Mouse (Mus musculus) G1E (cell line): ENCODE results near the gene Hcar2. TPM values are rescaled to one million over a fixed set of nuclear protein-coding genes. Genes with fewer than 3 reads are reported as not detected.

Source experiments
- ATAC-seq: 2 replicates; pipeline ENCODE4 v1.8.0; 2016; ENCODE audit warnings: mild to moderate bottlenecking; ENCODE audit not compliant: insufficient number of reproducible peaks, poor library complexity, low FRiP score, severe bottlenecking; ENCODE audit errors: extremely low read depth
- DNase-seq: peaks from one replicate; pipeline ENCODE4 v3.0.0; 2012; ENCODE audit warnings: low spot score
- H3K27me3 ChIP-seq: 2 replicates; pipeline ENCODE4 v1.6.1; 2012; ENCODE audit warnings: mild to moderate bottlenecking, low read length, inconsistent platforms; ENCODE audit not compliant: insufficient read depth
- H3K36me3 ChIP-seq: replicated peaks from 2 replicates; pipeline ENCODE3; 2012; ENCODE audit warnings: mild to moderate bottlenecking, inconsistent platforms
- H3K4me1 ChIP-seq: 2 replicates; pipeline ENCODE4 v1.6.1; 2012; ENCODE audit warnings: low read depth, low read length, inconsistent platforms, mixed read lengths; ENCODE audit not compliant: insufficient read depth
- H3K4me3 ChIP-seq: 2 replicates; pipeline ENCODE4 v1.5.1; 2012; ENCODE audit warnings: low read depth, mild to moderate bottlenecking, inconsistent platforms, low read length, moderate library complexity, mixed read lengths
- H3K9me3 ChIP-seq: replicated peaks from 2 replicates; pipeline ENCODE4 v1.6.1; 2012; ENCODE audit warnings: inconsistent platforms
- CTCF ChIP-seq: IDR thresholded peaks from 2 replicates; pipeline ENCODE4 v1.5.1; 2012; ENCODE audit warnings: low read depth, low read length, inconsistent platforms, mixed read lengths
- GATA1 ChIP-seq: IDR thresholded peaks from 2 replicates; pipeline ENCODE4 v1.6.1; 2012; ENCODE audit warnings: borderline replicate concordance, low read length, inconsistent platforms, mixed read lengths
- GATA2 ChIP-seq: IDR thresholded peaks from 2 replicates; pipeline ENCODE4 v1.6.1; 2012; ENCODE audit warnings: low read depth, low read length, inconsistent platforms, borderline replicate concordance
- POLR2AphosphoS5 ChIP-seq: IDR thresholded peaks from 2 replicates; pipeline ENCODE4 v1.6.1; 2012; ENCODE audit warnings: low read depth, low read length, inconsistent platforms; ENCODE audit not compliant: insufficient replicate concordance
- TAL1 ChIP-seq: conservative IDR thresholded peaks from 2 replicates; pipeline ENCODE4 v1.6.1; 2012; ENCODE audit warnings: low read depth, low read length, inconsistent platforms, mixed read lengths
- polyA plus RNA-seq: library from polyadenylated mRNA; stranded (reverse); fragments of >175 nt; gene quantifications from 2 replicates; pipeline ENCODE4 v1.2.3, GENCODE M21; 2012
- total RNA-seq, 2 experiments: library from RNA; stranded (forward) in 1 of 2; stranded (reverse) in 1 of 2; fragments of 200-1000 nt in 1 of 2; fragments of >200 nt in 1 of 2; fragmentation: Nextera tagmentation in 1 of 2; gene quantifications; 2 replicates each; pipeline ENCODE4 v1.2.3; 2014 to 2017

The Hcar2 gene
- total and polyA plus RNA-seq, 3 experiments = 0.22 TPM; not detected in 2

GRCm38 (mm10) chr5:123851398-123851797, 13.9 kb downstream of the Hcar2 start:
- Histone ChIP-seq H3K9me3 (no peaks in the 10 kb centered on the region), H3K4me3 (no peak overlapping the region), H3K27me3 (peaks cover 7% of the 10 kb centered on the region; the same call in 1 of the 2 replicates), H3K4me1 (no peaks in the 10 kb centered on the region), H3K36me3 (no peaks in the 10 kb centered on the region)
- no peak for ATAC-seq
- no peak for TF ChIP-seq GATA1
- TF ChIP-seq POLR2AphosphoS5 = no peak
- TF ChIP-seq GATA2 = no peak
- DNase-seq = no peak

GRCm38 (mm10) chr5:123844316-123844715, 21.0 kb downstream of the Hcar2 start:
- TF ChIP-seq POLR2AphosphoS5 (no peak), CTCF (no peak), TAL1 (no peak), GATA2 (no peak), GATA1 (no peak)
- no peak for DNase-seq
- ATAC-seq = no peak
- Histone ChIP-seq H3K4me1 (peaks cover 4% of the 10 kb centered on the region; the same call in 1 of the 2 replicates), H3K36me3 (no peaks in the 10 kb centered on the region), H3K4me3 (no peak overlapping the region), H3K27me3 (peaks cover 9% of the 10 kb centered on the region; the same call in 1 of the 2 replicates), H3K9me3 (no peaks in the 10 kb centered on the region)

GRCm38 (mm10) chr5:123843816-123844215, 21.5 kb downstream of the Hcar2 start:
- TF ChIP-seq GATA2 = no peak
- ATAC-seq (no peak), DNase-seq (no peak)
- H3K9me3 ChIP-seq = no peaks in the 10 kb centered on the region
- H3K36me3 ChIP-seq = no peaks in the 10 kb centered on the region
- no peak overlapping the region for H3K4me3 ChIP-seq
- H3K27me3 ChIP-seq = peaks cover 9% of the 10 kb centered on the region; the same call in 1 of the 2 replicates
- peaks cover 4% of the 10 kb centered on the region; the same call in 1 of the 2 replicates for H3K4me1 ChIP-seq

- no peak overlapping the region for H3K4me3 ChIP-seq
- ATAC-seq (no peak), DNase-seq (no peak)
- H3K27me3 ChIP-seq = peaks cover 7% of the 10 kb centered on the region; the same call in 1 of the 2 replicates
- TF ChIP-seq POLR2AphosphoS5 (no peak), TAL1 (no peak), GATA2 (no peak), CTCF (no peak), GATA1 (no peak)
- H3K4me1 ChIP-seq = peaks cover 4% of the 10 kb centered on the region; the same call in 1 of the 2 replicates
- H3K36me3 ChIP-seq = no peaks in the 10 kb centered on the region
- H3K9me3 ChIP-seq = no peaks in the 10 kb centered on the region
Measured at GRCm38 (mm10) chr5:123842935-123843282, 22.4 kb downstream of the Hcar2 start.

- Histone ChIP-seq H3K27me3 (peaks cover 5% of the 10 kb centered on the region; the same call in 1 of the 2 replicates), H3K4me3 (no peak overlapping the region), H3K9me3 (no peaks in the 10 kb centered on the region), H3K36me3 (no peaks in the 10 kb centered on the region), H3K4me1 (peaks cover 4% of the 10 kb centered on the region; the same call in 1 of the 2 replicates)
- TF ChIP-seq GATA1 (no peak), TAL1 (no peak), GATA2 (no peak), POLR2AphosphoS5 (no peak), CTCF (no peak)
- DNase-seq (no peak), ATAC-seq (no peak)
Measured at GRCm38 (mm10) chr5:123842221-123842934, 22.9 kb downstream of the Hcar2 start.

GRCm38 (mm10) chr5:123837371-123837770, 27.9 kb downstream of the Hcar2 start:
- no peaks in the 10 kb centered on the region for H3K4me1 ChIP-seq
- no peak overlapping the region for H3K4me3 ChIP-seq
- ATAC-seq (no peak), DNase-seq (no peak)
- H3K9me3 ChIP-seq = no peaks in the 10 kb centered on the region; the same call in 1 of the 2 replicates
- no peaks in the 10 kb centered on the region for H3K36me3 ChIP-seq
- no peak for TF ChIP-seq GATA1
- no peak for TF ChIP-seq POLR2AphosphoS5
- TF ChIP-seq GATA2 = no peak
- TF ChIP-seq TAL1 = no peak
- TF ChIP-seq CTCF = no peak
- peaks cover 11% of the 10 kb centered on the region for H3K27me3 ChIP-seq

- Histone ChIP-seq H3K4me3 (no peak overlapping the region), H3K9me3 (no peaks in the 10 kb centered on the region; the same call in 1 of the 2 replicates), H3K4me1 (no peaks in the 10 kb centered on the region), H3K36me3 (no peaks in the 10 kb centered on the region), H3K27me3 (peaks cover 7% of the 10 kb centered on the region)
- DNase-seq (no peak), ATAC-seq (no peak)
- no peak for TF ChIP-seq GATA1
- no peak for TF ChIP-seq GATA2
- no peak for TF ChIP-seq TAL1
- no peak for TF ChIP-seq POLR2AphosphoS5
- no peak for TF ChIP-seq CTCF
Measured at GRCm38 (mm10) chr5:123834836-123835235, 30.5 kb downstream of the Hcar2 start.
